Mouse (Mus musculus) thymus, adult 2 months (tissue): ENCODE data around the gene Zfp212.

ENCODE experiments used
- CTCF ChIP-seq: fragments of 200-500 bp; IDR thresholded peaks from 2 replicates; pipeline ENCODE4 v1.5.1; 2012; ENCODE audit warnings: mild to moderate bottlenecking, control low read depth, low read length, moderate library complexity, borderline replicate concordance; ENCODE audit not compliant: control insufficient read depth, poor library complexity, insufficient read depth; ENCODE audit errors: extremely low read depth
- POLR2A ChIP-seq: fragments of 200-500 bp; IDR thresholded peaks from 2 replicates; pipeline ENCODE4 v1.6.1; 2012; ENCODE audit warnings: mild to moderate bottlenecking, low read length, control low read depth, moderate library complexity; ENCODE audit not compliant: control insufficient read depth, poor library complexity, insufficient read depth; ENCODE audit errors: extremely low read depth

GRCm38 (mm10) chr6:47911650-47912049 is 8.6 kb upstream of the Zfp212 start:
- TF ChIP-seq CTCF (no peak), POLR2A (no peak)
